Mouse (Mus musculus) brain, embryonic 14.5 days (tissue): ENCODE results near the gene 1700008O03Rik.

Experiments used
- CTCF ChIP-seq: fragments of 200-500 bp; IDR thresholded peaks from 2 replicates; pipeline ENCODE4 v1.5.1; 2012; ENCODE audit warnings: inconsistent platforms, mild to moderate bottlenecking, moderate library complexity, borderline replicate concordance; ENCODE audit not compliant: insufficient read depth, insufficient read length; ENCODE audit errors: extremely low read depth
- POLR2A ChIP-seq: fragments of 200-500 bp; IDR thresholded peaks from 2 replicates; pipeline ENCODE4 v1.6.1; 2012; ENCODE audit warnings: mild to moderate bottlenecking, inconsistent platforms, borderline replicate concordance; ENCODE audit not compliant: poor library complexity, insufficient read depth, insufficient read length, severe bottlenecking; ENCODE audit errors: extremely low read depth

DNA sequence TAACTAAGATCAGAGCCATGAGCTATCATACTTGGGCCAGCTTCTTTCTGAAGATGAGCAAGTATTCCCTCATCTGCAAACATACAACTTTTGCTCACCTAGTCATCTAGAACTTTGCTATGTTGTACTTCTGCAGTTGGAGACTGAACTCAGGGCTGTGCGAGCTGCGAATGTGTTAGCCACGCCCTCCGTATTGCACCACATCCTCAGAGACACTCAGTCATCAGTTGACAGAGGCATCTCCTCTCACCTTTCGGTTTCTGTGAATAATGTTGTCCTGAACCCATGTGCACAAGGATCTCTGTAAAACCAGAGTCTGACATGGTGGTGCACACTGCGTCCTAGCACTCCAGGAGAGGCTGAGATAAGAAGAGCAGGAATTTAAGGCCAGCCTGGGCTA is 16.1 kb upstream of the 1700008O03Rik start:
- no peak for TF ChIP-seq POLR2A
- TF ChIP-seq CTCF = no peak
